Mouse (Mus musculus) thymus, postnatal 0 days (tissue): Measurements from ENCODE around the gene Ivns1abp. TPM values are rescaled to one million over a fixed set of nuclear protein-coding genes. Genes with fewer than 3 reads are reported as not detected.

Experiments used
- DNase-seq: peaks from one replicate; pipeline ENCODE4 v3.0.0-alpha.2; 2015; ENCODE audit warnings: low spot score
- polyA plus RNA-seq: library from polyadenylated mRNA; unstranded; fragments of >200 nt; fragmentation: Nextera tagmentation; extraction: Ambion mirVana; gene quantifications from 2 replicates; pipeline ENCODE4 v1.2.1, GENCODE M21; 2015

Gene Ivns1abp
- polyA plus RNA-seq, 1 experiment from 2014 or later = 171 TPM

- no peak for DNase-seq
These were observed 2.8 kb upstream of the Ivns1abp start for GRCm38 (mm10) chr1:151341321-151342044.

- no peak for DNase-seq
These were observed 2.0 kb upstream of the Ivns1abp start for GRCm38 (mm10) chr1:151342311-151342710.

GRCm38 (mm10) chr1:151342968-151343367, 1.3 kb upstream of the Ivns1abp start:
- no peak for DNase-seq

- DNase-seq = peak; percentile 58
These were observed 550 bp upstream of the Ivns1abp start for GRCm38 (mm10) chr1:151343571-151344282.

- DNase-seq = peak; percentile 94
These were observed 1.0 kb downstream of the Ivns1abp start for GRCm38 (mm10) chr1:151345109-151345862.

- peak; percentile 31 for DNase-seq
These were observed 1.6 kb downstream of the Ivns1abp start for GRCm38 (mm10) chr1:151345863-151346195.

- DNase-seq = peak; percentile 26
These were observed 2.4 kb downstream of the Ivns1abp start for GRCm38 (mm10) chr1:151346681-151347127.

- DNase-seq = peak; percentile 18
These were observed 4.0 kb downstream of the Ivns1abp start for GRCm38 (mm10) chr1:151348293-151348692.

GRCm38 (mm10) chr1:151352911-151353310, 8.6 kb downstream of the Ivns1abp start:
- DNase-seq = peak; percentile 70

GRCm38 (mm10) chr1:151355994-151356393, 11.7 kb downstream of the Ivns1abp start:
- DNase-seq = no peak

- no peak for DNase-seq
These were observed 15.1 kb downstream of the Ivns1abp start for GRCm38 (mm10) chr1:151359374-151359773.

GRCm38 (mm10) chr1:151366944-151367605, 22.8 kb downstream of the Ivns1abp start:
- DNase-seq = no peak

- DNase-seq = no peak
These were observed 23.5 kb downstream of the Ivns1abp start for GRCm38 (mm10) chr1:151367721-151368324.

- no peak for DNase-seq
These were observed 24.2 kb downstream of the Ivns1abp start for GRCm38 (mm10) chr1:151368444-151368843.

GRCm38 (mm10) chr1:151370573-151370972, 26.3 kb downstream of the Ivns1abp start:
- no peak for DNase-seq

- no peak for DNase-seq
These were observed 27.3 kb downstream of the Ivns1abp start for GRCm38 (mm10) chr1:151371543-151371942.

- DNase-seq = no peak
These were observed 28.5 kb downstream of the Ivns1abp start for GRCm38 (mm10) chr1:151372823-151373222.

- no peak for DNase-seq
These were observed 33.1 kb downstream of the Ivns1abp start for GRCm38 (mm10) chr1:151377353-151377752.

- DNase-seq = no peak
These were observed 45.8 kb downstream of the Ivns1abp start for GRCm38 (mm10) chr1:151390029-151390428.

GRCm38 (mm10) chr1:151409827-151410226, 65.5 kb downstream of the Ivns1abp start:
- DNase-seq = no peak
